Mouse (Mus musculus) ES-Bruce4 (cell line): ENCODE measurements at regions not wholly inside any gene's neighbourhood (a gene's known extent, or its start where the extent isn't known, plus 50 kb on each side); places are given as distances from the start of the nearest gene placed in this dataset.

ENCODE experiments used
- H3K27ac ChIP-seq: 2 replicates; pipeline ENCODE4 v1.5.1; 2012; ENCODE audit warnings: low read length, inconsistent platforms; ENCODE audit not compliant: insufficient read depth
- H3K27me3 ChIP-seq: 2 replicates; pipeline ENCODE4 v1.6.1; 2012; ENCODE audit warnings: mild to moderate bottlenecking, low read length, inconsistent platforms; ENCODE audit not compliant: control insufficient read depth, poor library complexity, insufficient read depth, severe bottlenecking
- H3K36me3 ChIP-seq: 2 replicates; pipeline ENCODE4 v1.6.1; 2012; ENCODE audit warnings: inconsistent platforms, mild to moderate bottlenecking, low read length, moderate library complexity; ENCODE audit not compliant: control insufficient read depth, poor library complexity, insufficient read depth, severe bottlenecking
- H3K4me1 ChIP-seq: one replicate; pipeline ENCODE4 v1.8.1; 2011; ENCODE audit warnings: low read length; ENCODE audit not compliant: control insufficient read depth, insufficient read depth
- H3K4me3 ChIP-seq: 2 replicates; pipeline ENCODE4 v1.5.1; 2011; ENCODE audit warnings: low read depth, mild to moderate bottlenecking, low read length
- H3K9ac ChIP-seq: 2 replicates; pipeline ENCODE4 v1.6.1; 2012; ENCODE audit warnings: low read depth, mild to moderate bottlenecking, inconsistent platforms; ENCODE audit not compliant: poor library complexity, severe bottlenecking
- H3K9me3 ChIP-seq: replicated peaks from 2 replicates; pipeline ENCODE4 v1.6.1; 2012; ENCODE audit warnings: mild to moderate bottlenecking, low read length, inconsistent platforms; ENCODE audit not compliant: control insufficient read depth, poor library complexity, insufficient read depth, severe bottlenecking
- CTCF ChIP-seq: IDR thresholded peaks from one replicate; pipeline ENCODE4 v1.8.1; 2011; ENCODE audit warnings: low read depth, low read length
- EP300 ChIP-seq: IDR thresholded peaks from 2 replicates; pipeline ENCODE4 v1.6.1; 2011; ENCODE audit warnings: low read depth, low read length; ENCODE audit not compliant: insufficient read depth
- POLR2A ChIP-seq: IDR thresholded peaks from one replicate; pipeline ENCODE4 v1.8.1; 2011; ENCODE audit warnings: low read length; ENCODE audit not compliant: insufficient read depth

DNA sequence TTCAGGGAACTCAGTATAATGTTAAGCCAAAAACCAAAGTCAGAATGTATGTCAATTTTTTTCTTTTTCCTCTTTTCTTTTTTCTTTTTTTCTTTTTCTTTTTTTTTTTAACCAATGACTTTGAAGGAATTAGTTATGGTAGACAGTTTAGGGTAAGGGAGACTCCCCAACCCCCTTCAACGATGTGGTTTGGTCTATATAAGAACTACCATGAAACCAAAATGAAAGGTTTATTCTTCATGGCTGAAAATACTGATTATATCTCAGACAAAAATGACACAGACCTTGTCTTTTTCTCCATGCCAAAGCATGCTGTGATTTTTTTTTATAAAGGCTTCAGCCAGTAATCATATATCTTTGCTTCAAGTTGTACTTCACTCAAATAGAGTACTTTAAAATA is 526.7 kb downstream of the Ptprc start:
- no peaks in the 10 kb centered on the region for H3K36me3 ChIP-seq

DNA sequence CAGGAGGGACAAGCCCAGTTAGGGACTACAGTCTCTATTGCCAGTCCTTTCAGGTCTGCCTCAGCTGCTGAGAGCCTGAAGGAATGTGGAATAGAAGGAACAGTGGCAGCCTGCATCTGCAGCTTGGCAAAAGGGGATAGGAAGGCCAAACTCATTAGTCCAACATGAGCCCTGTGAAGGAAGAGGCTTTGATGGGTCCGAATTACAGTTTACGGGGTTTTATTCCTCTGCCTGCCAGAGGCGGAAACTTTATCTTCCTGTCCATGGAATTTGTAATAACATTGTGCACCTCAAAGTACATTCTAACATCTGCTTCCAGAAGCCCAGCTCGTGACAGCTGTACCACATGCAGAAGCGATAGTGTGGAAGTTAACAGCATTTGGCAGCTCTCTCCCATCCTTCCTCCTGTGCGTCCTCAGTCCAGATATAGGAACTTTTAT is 530.9 kb downstream of the Ptprc start:
- H3K4me3 ChIP-seq, result no peak overlapping the region
- no peaks in the 10 kb centered on the region for H3K27me3 ChIP-seq
- H3K4me1 ChIP-seq, result no peaks in the 10 kb centered on the region
- TF ChIP-seq POLR2A, result no peak
- no peak for TF ChIP-seq CTCF
- no peaks in the 10 kb centered on the region for H3K9me3 ChIP-seq
- no peak overlapping the region for H3K27ac ChIP-seq
- H3K9ac ChIP-seq, result no peak overlapping the region
- no peaks in the 10 kb centered on the region for H3K36me3 ChIP-seq

More for the DNA sequence above, 526.7 kb downstream of the Ptprc start:
- Histone ChIP-seq H3K27me3 (no peaks in the 10 kb centered on the region), H3K9me3 (no peaks in the 10 kb centered on the region), H3K4me3 (no peak overlapping the region), H3K9ac (no peak overlapping the region), H3K27ac (no peak overlapping the region), H3K4me1 (no peaks in the 10 kb centered on the region)
- TF ChIP-seq EP300 (no peak), CTCF (no peak), POLR2A (no peak)

DNA sequence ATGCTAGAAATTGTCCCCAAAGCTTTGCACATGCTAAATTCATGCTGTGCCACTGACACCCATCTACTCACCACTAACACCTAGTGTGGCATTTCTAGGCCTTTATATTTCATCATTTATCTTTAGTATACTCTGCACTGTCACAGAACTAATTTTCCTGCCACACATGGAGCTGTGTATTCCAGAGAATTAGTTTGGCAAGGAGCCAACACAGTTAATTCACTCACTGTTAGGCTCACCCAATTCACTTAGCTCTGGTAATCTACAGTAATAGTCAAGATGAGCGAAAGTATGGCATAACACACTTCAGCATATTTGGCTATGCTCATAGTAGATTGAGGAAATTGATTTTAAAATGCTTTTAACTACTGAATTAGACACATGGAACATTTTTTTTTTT is 532.0 kb downstream of the Ptprc start:
- Histone ChIP-seq H3K27ac (no peak overlapping the region), H3K36me3 (no peaks in the 10 kb centered on the region), H3K27me3 (peaks cover 3% of the 10 kb centered on the region; the same call in 1 of the 2 replicates)

DNA sequence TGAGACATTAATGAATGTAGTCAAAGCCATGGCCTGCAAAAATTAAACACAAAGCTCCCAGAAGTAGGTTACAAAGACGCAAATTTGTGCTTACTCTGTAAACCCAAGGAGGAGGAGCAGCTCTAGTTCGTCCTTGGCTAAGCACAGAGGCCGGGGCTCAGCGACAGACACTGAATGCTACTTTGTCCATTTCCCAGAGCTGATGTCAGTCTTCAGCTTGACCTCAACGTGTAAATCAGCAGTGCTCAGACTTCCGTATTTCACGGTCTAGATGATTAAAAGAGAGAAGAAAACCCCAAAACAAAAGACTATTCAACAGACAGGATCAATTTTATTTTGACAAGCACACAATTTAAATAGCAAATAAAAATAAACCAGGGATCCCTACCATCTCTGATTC is 534.7 kb downstream of the Ptprc start:
- no peak for TF ChIP-seq EP300
- TF ChIP-seq POLR2A, result no peak
- no peak for TF ChIP-seq CTCF
- H3K4me1 ChIP-seq, result no peaks in the 10 kb centered on the region

More for the DNA sequence above, 532.0 kb downstream of the Ptprc start:
- no peaks in the 10 kb centered on the region for H3K9me3 ChIP-seq
- no peak for TF ChIP-seq POLR2A
- TF ChIP-seq EP300, result no peak
- H3K9ac ChIP-seq, result no peak overlapping the region
- H3K4me1 ChIP-seq, result no peaks in the 10 kb centered on the region
- H3K4me3 ChIP-seq, result no peak overlapping the region

DNA sequence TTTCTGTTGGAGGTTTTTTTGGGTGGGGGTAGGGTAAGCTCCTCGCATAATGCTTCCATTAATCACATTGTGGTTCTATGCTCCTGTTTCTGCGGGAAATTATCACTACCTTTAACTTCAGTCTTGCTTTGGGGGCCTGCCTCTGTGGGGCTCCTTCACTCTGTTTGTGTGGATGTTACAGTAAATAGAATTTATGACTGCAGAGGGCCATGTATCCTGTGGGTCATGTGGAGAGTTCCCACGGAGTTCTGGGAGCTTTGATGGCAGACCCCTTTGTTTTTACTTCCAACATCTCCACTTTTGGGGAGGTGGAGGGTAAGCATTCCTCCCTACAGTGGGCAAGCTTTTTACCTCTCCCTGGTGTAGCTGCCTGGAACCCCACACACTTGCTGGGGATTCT is 538.6 kb downstream of the Ptprc start:
- Histone ChIP-seq H3K9me3 (no peaks in the 10 kb centered on the region), H3K36me3 (no peaks in the 10 kb centered on the region), H3K4me3 (no peak overlapping the region), H3K4me1 (no peaks in the 10 kb centered on the region), H3K27me3 (peaks cover 3% of the 10 kb centered on the region; the same call in 1 of the 2 replicates), H3K27ac (no peak overlapping the region), H3K9ac (no peak overlapping the region)
- no peak for TF ChIP-seq CTCF
- no peak for TF ChIP-seq POLR2A
- no peak for TF ChIP-seq EP300

More for the DNA sequence above, 534.7 kb downstream of the Ptprc start:
- Histone ChIP-seq H3K9ac (no peak overlapping the region), H3K9me3 (no peaks in the 10 kb centered on the region), H3K27me3 (peaks cover 3% of the 10 kb centered on the region; the same call in 1 of the 2 replicates), H3K4me3 (no peak overlapping the region), H3K27ac (no peak overlapping the region), H3K36me3 (no peaks in the 10 kb centered on the region)

DNA sequence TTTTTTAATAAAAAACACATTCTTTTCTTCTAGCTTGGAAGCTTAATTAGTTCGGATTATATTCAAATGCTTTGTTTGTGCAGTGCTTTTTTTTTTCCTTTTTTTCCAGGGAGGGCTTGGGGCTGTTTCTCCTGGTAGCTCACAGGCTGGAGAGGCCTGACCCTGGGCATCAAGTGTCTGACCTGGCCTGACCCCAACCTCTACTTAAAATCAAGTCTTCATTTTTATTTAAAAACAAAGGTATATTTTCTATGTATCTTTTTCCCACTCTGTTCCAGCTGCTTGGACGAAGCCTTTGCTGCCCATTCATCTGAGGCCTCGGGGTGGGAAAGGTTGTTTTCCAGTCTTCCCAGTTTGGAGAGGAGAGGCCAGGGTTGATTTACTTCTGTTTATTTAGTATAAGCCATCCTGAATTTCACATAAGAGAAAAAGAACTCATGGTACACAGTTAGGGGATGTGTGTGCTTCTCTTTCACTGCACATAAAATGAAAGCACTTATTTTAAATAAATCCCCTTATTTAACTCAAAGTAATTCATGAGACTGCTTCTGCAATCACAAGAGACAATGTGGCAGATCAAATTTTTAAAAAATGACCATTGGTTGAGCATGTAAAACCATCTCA is 539.1 kb downstream of the Ptprc start:
- Histone ChIP-seq H3K4me3 (no peak overlapping the region), H3K9ac (no peak overlapping the region), H3K36me3 (no peaks in the 10 kb centered on the region), H3K9me3 (no peaks in the 10 kb centered on the region), H3K27me3 (peaks cover 3% of the 10 kb centered on the region; the same call in 1 of the 2 replicates), H3K27ac (no peak overlapping the region), H3K4me1 (no peaks in the 10 kb centered on the region)
- no peak for TF ChIP-seq POLR2A
- no peak for TF ChIP-seq CTCF
